Mouse (Mus musculus) urinary bladder, adult 2 months (tissue): ENCODE data around the gene Rbfox2. TPM values are rescaled to one million over a fixed set of nuclear protein-coding genes. Genes with fewer than 3 reads are reported as not detected.

Source experiments
- DNase-seq: peaks from one replicate; pipeline ENCODE4 v3.0.0; 2022; ENCODE audit warnings: low spot score
- polyA plus RNA-seq: library from polyadenylated mRNA; depleted of rRNA; stranded (reverse); fragments of >200 nt; gene quantifications from 2 replicates; pipeline ENCODE4 v1.2.3, GENCODE M21; 2012

The Rbfox2 gene
- polyA plus RNA-seq, 1 experiment = 93.7 TPM

DNA sequence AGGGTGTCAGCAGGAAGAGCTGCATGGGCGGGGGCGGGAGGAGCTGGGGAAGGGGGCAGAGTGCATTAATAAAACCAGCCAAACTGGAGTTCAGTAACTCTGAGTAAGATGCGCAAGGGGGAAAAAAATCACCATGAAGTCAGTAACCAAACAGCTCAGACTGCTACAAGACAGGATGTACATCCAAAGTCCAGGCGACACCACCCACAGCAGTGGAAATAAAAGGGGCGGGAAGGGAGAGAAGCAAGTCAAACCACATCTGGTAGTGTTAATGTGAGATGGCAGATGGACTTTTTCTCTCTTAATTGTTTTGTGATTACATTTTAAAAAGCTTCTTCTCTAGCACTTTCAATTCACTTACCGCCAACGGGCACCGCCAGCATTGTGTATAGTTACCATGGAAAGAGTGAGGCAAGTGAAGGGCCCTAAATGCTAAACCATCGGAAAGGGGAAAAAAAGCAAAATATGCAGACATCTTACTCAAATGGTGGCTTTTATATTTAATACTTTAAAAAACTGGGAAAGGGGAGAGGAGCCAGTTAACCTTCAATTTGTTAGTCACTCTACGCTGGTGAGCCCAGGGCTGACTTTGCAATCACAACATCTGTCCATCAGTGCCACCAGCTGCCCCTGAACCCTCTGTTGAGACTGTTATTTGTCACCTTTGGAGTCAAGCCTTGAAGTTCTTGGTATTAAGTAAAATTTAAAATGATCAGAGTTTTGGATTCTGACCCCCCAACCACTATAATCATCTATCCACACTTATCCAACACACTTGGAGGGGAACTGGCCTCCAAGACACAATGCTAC lies 202.2 kb downstream of the Rbfox2 start:
- DNase-seq = no peak

DNA sequence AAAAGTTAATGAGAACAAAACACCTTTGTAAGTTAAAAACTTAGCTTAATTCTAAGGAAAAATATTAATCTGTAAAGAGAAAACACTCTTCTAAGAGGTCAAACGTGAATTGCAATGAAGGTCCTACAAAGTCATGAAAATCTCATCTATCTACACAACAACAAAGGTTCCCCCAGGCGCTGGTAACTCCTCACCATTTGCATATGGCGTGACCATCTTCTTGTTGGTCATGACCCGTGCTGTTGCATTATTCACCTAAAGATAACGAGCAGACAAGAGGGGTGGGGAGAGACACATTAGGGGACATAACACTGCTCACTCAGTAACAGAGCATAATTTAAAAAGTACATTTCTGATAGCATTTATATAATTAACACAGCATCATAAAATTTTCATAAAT lies 204.1 kb downstream of the Rbfox2 start:
- DNase-seq = no peak

DNA sequence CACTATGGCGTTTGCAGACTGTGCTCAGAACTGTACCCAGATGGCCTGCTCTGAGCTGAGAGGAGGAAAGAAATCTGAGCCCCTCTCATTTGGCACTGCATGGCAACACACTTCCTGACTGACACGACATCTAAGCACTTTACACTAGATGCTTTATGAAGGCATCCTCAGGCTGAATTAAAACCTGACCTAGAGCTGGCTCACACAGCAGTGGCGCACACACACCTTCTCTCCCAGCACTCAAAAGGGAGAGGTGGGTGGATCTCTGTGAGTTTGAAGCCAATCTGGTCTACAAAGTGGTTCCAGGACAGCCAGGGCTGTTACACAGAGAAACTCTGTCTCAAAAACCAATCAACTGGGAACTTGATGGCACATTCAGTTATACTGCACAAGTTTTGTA lies 207.0 kb downstream of the Rbfox2 start:
- no peak for DNase-seq

DNA sequence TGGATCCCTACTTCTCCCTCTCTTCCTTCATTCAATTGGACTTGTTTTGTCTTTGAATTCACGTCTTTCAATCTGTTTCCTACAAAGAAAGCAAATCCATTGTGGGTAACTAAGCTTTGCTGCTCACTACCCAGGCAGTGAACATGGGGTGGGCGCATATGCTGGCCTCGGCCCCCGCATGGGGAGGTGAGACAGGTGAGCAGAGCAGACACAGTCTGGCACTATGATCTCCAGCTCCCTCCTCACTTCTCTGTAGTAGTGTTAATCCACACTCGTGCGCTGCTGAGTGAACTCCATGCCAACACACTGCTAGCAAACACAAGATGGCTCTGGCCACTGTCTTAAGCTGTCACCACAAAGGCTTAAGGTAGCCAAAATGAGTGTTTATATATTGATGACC lies 209.4 kb downstream of the Rbfox2 start:
- no peak for DNase-seq

DNA sequence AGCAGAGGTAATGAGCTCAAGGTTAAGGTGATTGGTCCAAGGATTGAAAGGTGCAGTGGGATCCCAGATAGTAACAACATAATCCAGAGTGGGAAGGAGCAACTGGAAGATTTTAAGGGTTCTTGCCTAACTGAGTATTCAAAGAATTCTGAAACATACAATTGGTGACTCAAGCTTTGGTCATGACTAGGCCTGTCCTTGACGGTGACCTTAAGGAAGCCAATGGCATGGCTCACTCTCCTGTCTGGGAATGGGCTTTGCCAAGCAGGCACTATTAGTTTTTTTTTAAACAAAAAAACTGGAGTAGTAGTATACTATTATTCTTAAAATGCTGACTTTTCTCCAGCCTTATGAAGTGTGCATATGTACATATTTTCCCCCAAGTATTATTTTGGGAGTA lies 211.6 kb downstream of the Rbfox2 start:
- DNase-seq = no peak

DNA sequence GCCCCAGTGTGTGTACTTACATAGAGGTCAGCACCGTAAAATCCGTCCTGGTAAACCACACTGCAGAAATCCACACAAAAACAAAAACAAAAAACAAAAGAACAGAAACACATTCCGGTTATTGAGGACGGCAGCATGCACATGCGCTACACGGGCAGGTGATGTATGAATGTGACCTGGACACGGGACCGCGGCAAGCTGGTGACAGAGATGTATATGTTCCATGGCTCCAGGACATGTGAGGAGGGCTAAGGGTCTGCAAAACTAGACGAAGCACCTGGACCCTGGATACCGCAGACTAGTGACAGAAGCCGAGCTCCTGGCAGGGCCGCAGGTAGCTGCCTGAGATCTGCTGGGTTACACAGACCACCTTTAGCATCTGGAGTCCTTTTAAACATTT lies 212.4 kb downstream of the Rbfox2 start:
- DNase-seq = no peak

DNA sequence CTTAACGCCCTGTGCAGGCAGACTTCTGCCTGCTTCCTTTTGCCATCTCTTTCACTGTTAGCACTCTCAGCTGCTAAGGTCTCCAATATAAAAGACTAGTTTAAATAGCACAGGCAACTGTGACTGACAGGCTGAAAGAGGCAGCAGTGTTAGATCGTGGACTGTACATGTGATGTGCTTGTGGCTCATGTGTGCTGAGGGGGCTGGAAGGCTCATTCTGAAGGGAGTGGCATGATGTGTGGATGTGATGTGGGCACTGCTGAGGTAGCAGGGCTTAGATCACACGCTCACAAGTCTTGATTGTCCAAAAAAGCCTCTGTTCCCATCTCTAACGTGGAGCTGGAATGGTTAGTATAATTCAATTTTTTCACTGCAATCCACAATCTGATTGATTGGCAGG lies 215.4 kb downstream of the Rbfox2 start:
- no peak for DNase-seq

DNA sequence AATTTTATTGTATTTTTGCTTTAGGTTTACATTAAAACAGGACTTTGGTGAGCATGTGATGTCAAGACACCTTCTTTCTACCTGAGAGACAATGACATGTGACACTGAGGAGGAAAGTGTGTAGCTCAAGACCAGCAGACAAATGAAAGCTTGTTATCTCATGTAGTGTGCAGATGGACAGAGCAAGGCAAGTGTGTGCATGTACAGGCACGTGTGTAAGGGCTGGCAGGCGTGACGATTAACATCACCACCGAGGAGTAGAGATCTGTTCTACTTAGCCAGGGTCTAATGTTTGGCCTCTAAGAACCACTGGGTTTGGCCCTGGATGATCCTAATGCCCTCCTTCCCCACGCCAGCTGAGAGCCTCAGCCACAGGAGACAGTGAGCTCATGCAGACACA lies 216.3 kb downstream of the Rbfox2 start:
- no peak for DNase-seq

DNA sequence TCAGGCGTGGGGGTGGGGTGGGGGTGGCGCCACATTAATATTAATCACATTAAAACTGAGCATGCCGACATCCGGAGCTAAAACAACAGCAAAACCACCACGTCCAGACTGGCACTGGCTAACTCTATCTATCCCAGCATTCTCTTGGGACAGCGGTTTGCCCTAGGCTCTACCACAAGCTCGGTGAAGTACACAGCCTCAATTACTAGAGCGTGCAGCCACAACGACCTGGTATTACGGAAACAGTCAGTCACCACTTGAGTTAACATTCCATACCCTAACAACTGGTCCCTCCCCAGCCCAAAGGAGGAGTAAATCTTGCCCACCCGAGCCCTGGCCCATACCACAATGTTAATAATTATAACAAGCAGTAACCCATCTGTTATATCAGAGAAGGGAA lies 217.6 kb downstream of the Rbfox2 start:
- no peak for DNase-seq

DNA sequence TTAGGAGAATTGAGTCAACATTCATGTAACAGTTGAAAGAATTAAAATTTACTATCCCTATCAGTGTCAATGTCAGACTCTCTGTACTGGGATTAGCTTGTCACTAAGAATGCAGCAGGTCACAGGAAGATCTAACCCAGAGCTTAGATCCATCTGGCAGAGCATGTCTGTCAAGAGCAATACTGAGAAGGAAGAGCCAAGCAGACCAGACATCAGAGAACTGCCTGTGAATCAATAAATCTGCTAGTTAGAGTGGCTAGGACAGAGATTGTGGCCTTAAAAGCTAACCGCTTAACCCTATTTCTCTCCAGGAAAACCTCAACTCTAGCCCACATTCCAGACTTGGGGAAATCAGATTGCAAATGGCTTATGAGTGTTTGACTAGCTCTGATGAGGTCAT lies 220.3 kb downstream of the Rbfox2 start:
- no peak for DNase-seq

DNA sequence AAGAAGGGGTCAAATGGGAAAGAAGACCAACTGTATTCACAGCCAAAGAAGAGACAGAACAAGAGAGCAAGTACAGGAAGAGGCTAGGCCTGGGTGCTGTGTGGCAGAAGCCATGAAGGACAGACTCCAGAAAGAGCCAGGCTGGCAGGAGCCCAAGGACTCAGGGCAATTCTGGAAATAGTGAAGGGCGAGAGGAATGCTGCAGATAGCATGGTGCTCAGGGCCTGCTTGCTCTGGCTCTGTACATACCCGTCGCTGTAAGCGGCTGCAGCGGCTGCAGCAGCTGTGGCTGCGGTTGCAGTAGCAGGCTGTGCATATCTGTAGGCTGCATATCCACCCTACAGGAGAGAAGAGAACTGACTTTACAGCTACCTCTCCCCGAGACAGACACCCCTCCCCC lies 221.0 kb downstream of the Rbfox2 start:
- no peak for DNase-seq

DNA sequence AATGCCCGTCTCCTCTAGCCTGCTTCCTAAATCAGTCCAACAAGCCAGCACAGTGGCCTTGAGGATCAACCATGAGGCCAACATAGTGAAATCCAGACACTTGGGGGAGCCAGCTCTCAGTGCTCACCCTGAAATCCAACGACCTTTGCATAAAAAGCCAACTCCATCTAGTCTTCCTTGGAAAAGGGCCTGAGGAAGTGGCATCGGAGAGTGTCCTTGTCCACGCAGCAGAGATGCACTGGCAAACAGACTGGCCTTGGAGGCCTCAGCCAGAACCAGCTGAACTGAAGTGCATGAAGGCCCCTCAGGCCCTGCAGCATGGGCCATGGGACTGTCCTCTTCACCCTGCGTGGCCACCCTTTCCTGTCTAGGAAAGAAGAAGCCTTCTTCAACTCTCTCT lies 225.3 kb downstream of the Rbfox2 start:
- DNase-seq = no peak

DNA sequence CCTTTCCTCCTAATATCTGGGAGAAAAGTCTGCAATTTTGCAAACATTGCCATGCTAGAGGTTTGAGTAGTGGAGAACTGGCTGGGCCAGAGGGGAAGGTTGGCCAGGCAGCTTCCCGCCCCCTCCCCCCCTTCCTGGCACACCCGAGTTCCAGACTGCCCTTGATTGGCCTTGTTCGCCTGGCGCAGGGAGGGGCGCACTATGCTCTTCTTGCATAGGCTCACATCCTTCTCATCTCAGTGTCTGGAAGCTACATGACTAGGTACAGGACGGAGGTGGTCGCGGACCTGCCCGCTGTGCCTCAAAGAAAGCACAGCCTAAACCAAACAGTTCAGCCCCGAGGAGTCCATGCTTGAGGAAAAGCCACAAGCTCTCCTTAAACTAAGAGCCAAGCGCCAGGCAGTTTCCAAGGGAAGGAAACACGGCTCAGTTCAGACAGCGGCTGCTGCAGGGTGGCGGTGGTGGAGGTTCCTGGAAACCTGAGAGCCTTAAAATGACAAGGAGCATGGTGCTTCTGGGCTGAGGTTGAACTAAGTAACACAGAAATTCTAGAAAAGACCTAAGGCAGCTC lies 226.0 kb downstream of the Rbfox2 start:
- DNase-seq = no peak

DNA sequence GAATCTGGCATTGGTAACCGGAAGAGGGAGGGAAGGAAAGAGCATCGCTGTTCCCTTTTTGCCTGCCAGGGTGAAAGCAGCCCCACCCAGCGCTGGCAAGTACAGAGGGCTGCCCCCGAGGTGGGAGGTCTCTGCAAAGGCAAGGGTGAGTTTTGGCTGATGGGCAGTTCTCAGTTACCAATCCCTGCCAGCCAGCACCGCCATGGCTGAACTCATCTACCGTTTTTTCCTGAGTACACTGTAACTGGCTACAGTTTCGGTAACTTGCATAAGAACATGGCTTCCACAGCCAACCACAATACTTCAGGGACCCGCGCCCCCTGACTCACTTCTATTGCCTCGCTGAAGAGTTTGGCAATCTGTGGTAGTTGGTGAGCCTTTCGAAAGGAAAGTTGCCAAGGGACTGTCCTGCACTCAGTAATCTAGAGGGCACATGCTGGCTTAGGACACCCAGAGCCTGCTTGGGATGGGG lies 226.9 kb downstream of the Rbfox2 start:
- DNase-seq = no peak

DNA sequence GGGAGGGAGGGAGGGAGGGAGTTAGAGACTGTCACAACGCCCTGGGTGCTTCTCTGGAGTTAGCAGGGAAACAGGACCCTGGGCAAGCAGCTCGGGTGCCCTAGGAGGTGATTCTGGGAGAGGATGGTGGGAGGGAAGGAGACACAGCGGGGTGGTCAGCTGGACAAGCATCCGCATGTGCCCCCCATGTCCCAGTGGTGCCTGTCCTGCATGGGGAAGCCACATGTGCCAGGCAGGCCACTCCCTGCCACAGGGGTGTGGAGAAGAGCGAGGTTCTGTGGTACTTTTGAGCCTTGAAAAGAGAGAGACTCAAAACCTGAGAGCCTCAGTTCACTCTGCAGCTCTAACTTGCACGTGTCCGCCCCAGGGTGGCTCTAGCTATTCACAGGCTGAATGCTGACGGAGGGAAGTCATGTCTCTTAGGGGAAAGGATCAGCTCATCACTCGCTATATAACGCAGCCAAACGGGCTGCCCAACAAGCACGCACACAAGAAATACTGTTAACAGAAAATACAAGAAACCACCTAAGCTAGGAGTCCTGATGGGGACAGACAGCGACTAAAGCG lies 227.5 kb downstream of the Rbfox2 start:
- no peak for DNase-seq

DNA sequence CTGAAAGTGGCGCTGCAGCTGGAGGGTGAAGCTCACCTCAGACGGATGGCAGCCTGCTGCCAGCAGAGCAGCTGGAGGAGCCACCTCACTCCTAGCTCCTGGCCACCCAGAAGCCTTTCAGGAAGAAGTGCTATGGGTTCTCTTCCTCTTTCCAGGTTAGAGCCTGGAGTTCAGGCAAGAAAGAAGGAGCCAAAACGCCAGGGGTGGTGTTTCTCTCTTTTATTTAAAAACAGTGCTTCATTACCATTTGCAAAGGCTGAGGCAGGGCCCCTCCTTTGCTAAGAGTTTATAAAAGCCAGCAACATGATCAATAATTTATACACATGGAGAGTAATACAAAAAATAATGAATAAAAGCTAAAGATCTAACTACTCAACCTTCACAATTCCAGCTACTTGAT lies 228.0 kb downstream of the Rbfox2 start:
- no peak for DNase-seq

DNA sequence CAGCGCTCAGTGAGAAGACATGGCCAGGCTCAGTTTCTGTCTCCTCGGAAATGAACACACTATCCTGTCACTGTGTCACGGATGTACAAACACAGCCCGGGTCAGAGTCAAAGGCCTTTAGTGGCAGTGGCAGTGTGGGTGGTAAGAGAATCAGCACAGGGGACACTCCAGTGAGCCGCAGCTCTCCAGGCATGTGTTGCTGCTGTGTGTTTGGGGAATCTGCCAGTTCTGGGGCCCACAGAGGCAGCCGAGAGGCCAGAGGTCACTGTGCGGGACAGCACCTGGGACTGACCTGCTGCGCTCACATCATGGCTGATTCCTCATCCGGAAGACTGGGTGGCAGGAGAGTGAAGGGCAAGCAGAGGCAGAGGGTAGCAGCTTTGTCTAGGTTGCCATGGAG lies 228.9 kb downstream of the Rbfox2 start:
- no peak for DNase-seq

DNA sequence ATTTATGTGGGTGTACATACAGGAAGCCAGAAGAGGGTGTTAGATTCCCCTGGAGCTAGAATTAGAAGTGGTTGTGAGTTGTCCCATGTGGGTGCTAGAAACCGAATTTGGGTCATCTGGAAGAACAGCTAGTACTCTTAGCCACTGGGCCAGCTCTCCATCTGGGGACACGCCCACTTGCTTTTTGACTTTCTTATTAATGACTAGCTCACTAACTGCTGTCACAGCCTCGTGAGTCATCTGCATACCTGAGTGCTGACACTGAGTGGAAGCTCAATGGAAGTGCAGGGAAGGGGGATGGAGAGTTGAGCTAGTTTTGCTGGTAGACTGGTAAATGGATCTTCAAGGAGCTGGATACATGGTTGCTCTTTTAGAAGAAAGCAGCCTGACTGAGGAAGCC lies 230.3 kb downstream of the Rbfox2 start:
- no peak for DNase-seq

DNA sequence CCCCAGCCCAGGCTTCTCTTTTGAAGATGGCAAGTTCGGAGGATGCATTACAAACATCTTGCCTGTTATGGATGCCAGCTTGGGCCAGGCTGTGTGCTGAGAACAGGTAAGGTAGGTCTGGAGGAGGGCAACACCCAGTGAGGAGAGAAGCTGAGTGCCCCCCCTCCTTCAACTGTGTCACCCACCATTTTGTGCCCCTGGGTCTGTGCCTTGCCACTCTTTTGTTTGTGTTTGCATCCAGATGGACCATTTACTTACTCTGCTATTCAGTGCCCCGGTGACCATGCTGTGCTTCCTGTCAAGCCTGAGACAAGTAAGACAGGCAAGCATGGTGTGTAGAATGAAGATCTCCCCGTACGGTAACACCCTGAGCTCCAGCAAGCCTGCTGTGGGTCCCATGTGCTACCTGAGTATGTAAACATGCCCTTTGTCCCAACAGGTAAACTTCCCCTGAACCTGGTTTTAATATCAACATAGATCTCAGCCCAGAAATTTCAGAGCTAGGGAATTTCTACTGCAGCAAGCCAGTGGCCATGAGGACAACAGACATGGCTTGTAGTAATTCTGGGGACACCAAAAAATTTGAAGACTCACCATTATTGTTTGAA lies 234.1 kb downstream of the Rbfox2 start:
- DNase-seq = no peak

DNA sequence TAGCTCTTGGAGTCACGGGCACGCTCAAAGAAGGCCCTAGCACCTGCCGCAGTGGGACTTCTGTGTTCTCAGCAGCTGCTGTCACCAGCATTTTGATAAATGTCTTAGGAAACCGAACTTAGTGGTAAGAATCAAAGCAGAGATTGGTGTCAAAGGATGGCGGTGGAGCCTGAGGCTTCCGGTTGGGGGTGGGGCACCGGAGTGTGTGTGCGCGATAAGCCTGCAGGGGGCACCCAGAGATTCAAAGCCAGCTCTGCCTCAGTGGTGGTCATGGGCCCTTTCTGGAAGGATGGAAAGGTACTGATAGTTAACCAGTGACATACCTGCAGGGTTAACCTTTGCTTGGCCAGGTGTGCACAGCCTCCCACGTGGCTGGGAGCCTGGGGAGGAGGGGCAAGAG lies 235.3 kb downstream of the Rbfox2 start:
- DNase-seq = no peak

DNA sequence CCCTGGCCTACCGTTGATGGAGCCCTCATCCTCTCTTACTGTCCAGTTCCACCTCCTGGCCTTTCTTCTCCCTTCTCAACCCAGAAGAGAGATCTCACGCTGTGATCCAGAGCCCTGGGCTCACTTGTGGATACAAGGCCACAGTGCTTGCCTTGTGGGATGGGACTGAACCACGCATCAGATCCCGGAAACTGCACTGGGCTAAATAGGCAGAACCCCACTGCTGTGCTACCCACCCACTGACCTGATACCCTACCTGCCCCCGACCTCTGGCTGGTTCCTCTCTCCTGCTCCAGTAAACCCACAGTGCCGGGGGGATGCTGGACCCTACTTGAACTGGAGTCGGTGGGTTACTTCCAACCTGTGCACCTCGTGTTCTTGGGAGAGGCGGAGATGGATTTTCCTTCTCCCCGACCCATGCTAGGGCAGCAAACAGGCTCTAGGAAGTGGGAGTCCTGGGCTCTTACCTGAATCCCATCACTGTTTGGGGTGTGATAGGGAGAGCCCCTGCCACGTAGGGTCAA lies 236.0 kb downstream of the Rbfox2 start:
- DNase-seq = no peak

DNA sequence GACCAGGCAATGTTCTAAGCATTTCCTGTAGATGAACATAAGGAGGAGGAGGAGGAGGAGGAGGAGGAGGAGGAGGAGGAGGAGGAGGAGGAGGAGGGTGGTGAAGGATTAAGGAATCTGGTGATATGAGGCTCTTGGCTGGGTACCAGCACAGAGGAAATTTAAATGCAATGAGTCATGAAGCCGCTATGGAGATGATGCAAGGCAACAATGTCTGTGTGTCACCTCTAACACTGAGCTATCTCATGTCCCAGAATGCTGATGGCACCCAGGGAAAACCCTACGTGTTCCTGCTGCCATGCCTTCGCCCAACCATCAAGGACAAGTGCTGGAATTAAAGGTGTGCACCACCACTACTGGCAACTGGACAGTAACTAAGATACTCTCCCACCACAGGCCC lies 237.8 kb downstream of the Rbfox2 start:
- DNase-seq = no peak

DNA sequence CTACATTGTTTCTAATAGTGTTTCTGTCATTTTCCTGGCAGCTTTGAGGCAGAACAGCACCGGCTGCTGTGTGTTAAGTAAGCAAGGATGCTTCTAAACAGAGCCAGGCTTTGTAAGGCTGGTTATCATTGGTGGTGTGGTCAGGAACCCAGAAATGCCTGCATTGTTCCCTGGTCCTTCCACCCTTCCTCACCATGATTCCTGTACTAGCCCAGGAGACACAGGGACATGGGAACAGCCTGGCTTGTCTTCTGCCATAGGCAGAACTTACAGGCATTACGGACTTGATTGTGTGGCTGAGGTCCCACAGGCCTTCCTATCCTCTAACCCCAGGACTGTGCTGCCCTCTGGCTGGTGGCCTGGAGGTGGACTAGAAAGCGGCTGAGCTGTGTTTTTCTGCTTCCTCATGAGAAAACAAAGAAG lies 238.4 kb downstream of the Rbfox2 start:
- no peak for DNase-seq
